ENCODE assay signal across 12 mouse cellular contexts in the genomic region with DNA sequence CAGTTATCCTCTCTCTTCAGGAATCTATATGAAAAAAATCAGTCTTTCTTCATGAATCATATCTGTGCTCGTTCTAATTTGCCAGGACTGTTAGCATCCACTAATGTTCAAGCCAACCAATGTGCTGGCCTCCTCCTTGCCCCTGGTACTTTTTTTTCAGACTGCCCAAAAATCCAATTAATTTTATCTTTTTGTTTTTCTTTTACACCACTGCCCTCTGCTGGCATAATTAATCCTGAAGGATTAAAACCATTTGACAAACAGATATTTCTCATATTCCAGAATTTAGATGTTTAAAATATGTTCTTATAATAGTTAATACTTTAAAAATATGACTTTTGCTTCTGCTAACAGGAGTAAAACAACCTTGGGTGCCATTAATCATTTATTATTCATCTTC.
A peak's percentile ranks its signal among the peaks of the same experiment; 100 is the strongest.
DNase-seq lines count a peak whose midpoint lies in the region; ATAC-seq and TF ChIP-seq lines count a peak whose summit lies in the region.
"Had no signal": no experiment of that assay in that cellular context is flagged by ENCODE, and none has a peak within 500 bp of the region (broad histone marks: within the 10 kb centered on the region; RNA-seq: fewer than 3 reads in every experiment).

No protein-coding gene starts in this region.

- H3K4me3 ChIP-seq in heart, postnatal 0 days (ENCODE audit: low read depth, low read length): no peak overlapping the region
- H3K4me3 ChIP-seq in heart, embryonic 10.5 days: no peak overlapping the region
- H3K4me3 ChIP-seq: embryonic facial prominence, embryonic 13.5 days; forebrain, embryonic 12.5 days had no signal

- no peak for ATAC-seq in heart, postnatal 0 days (ENCODE audit: insufficient read depth, low read depth)

- no peak overlapping the region for H3K27ac ChIP-seq in heart, postnatal 0 days (ENCODE audit: low read depth)
- no peak overlapping the region for H3K27ac ChIP-seq in heart, embryonic 10.5 days
- H3K27ac ChIP-seq: embryonic facial prominence, embryonic 13.5 days; forebrain, embryonic 12.5 days had no signal

- DNase-seq in heart, postnatal 0 days (ENCODE audit: low spot score): no peak
- no peak for DNase-seq in heart, embryonic 10.5 days (ENCODE audit: low spot score)
- peak; percentile 9 for DNase-seq in lung, postnatal 10 days
- no peak for DNase-seq in lung, postnatal 4 days
- peak; percentile 52 for DNase-seq in brain, adult 2 months (ENCODE audit: low read depth, low spot score)
- peak; percentile 36 for DNase-seq in splenic B cell, adult 2 months (ENCODE audit: low read depth, low spot score)
- no peak for DNase-seq in adrenal gland, postnatal 10 days
- DNase-seq: gastrocnemius, postnatal 36 days; kidney, adult 11 months had no signal

- no peaks in the 10 kb centered on the region for H3K36me3 ChIP-seq in heart, postnatal 0 days (replicated peaks; ENCODE audit: control insufficient read depth, insufficient read depth, low read length)
- H3K36me3 ChIP-seq in heart, embryonic 10.5 days: no peaks in the 10 kb centered on the region
- no peaks in the 10 kb centered on the region for H3K36me3 ChIP-seq in splenic B cell, adult 2 months (ENCODE audit: control insufficient read depth, insufficient read depth, low read length, poor library complexity, severe bottlenecking)
- H3K36me3 ChIP-seq: embryonic facial prominence, embryonic 13.5 days; forebrain, embryonic 12.5 days; G1E had no signal

- H3K27me3 ChIP-seq in heart, postnatal 0 days (ENCODE audit: control insufficient read depth, insufficient read depth, low read length): no peaks in the 10 kb centered on the region
- H3K27me3 ChIP-seq in heart, embryonic 10.5 days (ENCODE audit: insufficient read depth, poor library complexity, severe bottlenecking): no peaks in the 10 kb centered on the region
- no peaks in the 10 kb centered on the region for H3K27me3 ChIP-seq in splenic B cell, adult 2 months (ENCODE audit: control insufficient read depth, insufficient read depth, low read length, poor library complexity, severe bottlenecking)
- H3K27me3 ChIP-seq: embryonic facial prominence, embryonic 13.5 days; forebrain, embryonic 12.5 days had no signal

- TF ChIP-seq EP300 in heart, postnatal 0 days (IDR thresholded peaks at IDR 0.05; ENCODE audit: low read depth): no peak

- WGBS in heart, postnatal 0 days: 51% methylated on average over 1 of the region's 1 CpGs
- 77% methylated on average over 1 of the region's 1 CpGs for WGBS in heart, embryonic 10.5 days

- no peak overlapping the region for H3K9ac ChIP-seq in heart, postnatal 0 days (replicated peaks; ENCODE audit: low read depth, low read length)
- H3K9ac ChIP-seq: embryonic facial prominence, embryonic 13.5 days; forebrain, embryonic 12.5 days had no signal

- peak; percentile 33; the same call in 1 of the 2 replicates for TF ChIP-seq CTCF in heart, postnatal 0 days (IDR thresholded peaks at IDR 0.05; ENCODE audit: low read depth)

- no peaks in the 10 kb centered on the region; the same call in none of the 2 replicates for H3K9me3 ChIP-seq in heart, postnatal 0 days (replicated peaks; ENCODE audit: control insufficient read depth, low read length)
- H3K9me3 ChIP-seq in heart, embryonic 10.5 days: no peaks in the 10 kb centered on the region
- H3K9me3 ChIP-seq: embryonic facial prominence, embryonic 13.5 days; forebrain, embryonic 12.5 days; G1E had no signal

- no peak overlapping the region for H3K4me2 ChIP-seq in heart, postnatal 0 days (ENCODE audit: low read depth, low read length)
- H3K4me2 ChIP-seq: embryonic facial prominence, embryonic 13.5 days; forebrain, embryonic 12.5 days had no signal

- H3K4me1 ChIP-seq in heart, postnatal 0 days (ENCODE audit: control insufficient read depth, insufficient read depth): no peaks in the 10 kb centered on the region
- no peaks in the 10 kb centered on the region for H3K4me1 ChIP-seq in heart, embryonic 10.5 days
- H3K4me1 ChIP-seq: embryonic facial prominence, embryonic 13.5 days; forebrain, embryonic 12.5 days had no signal

Comparison
In these comparisons a context has a peak if more than half of its experiments do, and no peak if none do; other contexts are left out.
1. DNase-seq: peak in lung, postnatal 10 days (single experiment), brain, adult 2 months (single experiment) and splenic B cell, adult 2 months (single experiment); none in heart, postnatal 0 days (single experiment), heart, embryonic 10.5 days (single experiment), lung, postnatal 4 days (0 of 2) and adrenal gland, postnatal 10 days (single experiment).